Mouse (Mus musculus): Measurements from ENCODE around the gene Gm42372. TPM values are rescaled to one million over a fixed set of nuclear protein-coding genes. Genes with fewer than 3 reads are reported as not detected.

The Gm42372 gene
- total RNA-seq, 2 experiments from 2014 or later: 62.3 to 67.7 TPM

DNA sequence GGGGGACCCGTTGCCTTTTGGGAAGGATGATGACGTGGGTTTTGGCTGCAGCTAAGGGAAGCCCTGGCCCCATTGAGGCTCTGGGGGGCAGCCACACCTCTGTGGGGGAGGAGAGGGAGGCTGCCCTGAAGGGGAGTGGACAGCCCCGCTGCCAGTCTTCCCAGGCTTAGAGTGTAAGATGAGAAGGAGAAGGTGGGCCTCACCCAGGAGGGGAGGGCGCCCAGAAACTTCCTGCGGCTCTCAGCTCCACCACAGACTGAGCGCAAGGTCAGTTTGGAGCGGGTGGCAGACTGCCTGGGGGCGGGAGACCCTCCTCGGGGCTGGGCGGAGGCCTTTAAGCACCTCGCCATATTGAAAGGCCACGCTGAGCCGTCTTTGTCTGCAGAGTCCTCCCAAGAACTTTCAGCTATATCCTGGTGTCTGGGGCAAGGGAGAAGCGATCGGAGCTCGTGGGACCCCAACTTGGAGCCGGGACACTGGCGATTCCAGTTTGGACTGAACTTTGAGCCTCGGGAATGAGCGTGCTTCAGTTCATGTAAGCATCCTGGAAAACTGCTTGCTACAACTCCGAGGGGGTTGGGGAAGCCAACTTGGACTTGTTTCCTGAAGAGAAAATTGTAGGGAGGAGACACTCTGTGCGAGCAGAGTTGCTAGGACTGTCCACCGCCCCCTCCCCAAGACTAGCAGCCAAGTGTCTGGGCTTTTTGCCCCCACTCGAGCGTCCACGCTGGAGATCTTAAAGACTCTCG is 10.9 kb downstream of the Gm42372 start:
- Histone ChIP-seq H3K4me3 (peak overlapping the region; percentile 41), H3K27ac (no peak overlapping the region)
- intact Hi-C loops (cut with DNase I): no loop called here
- TF ChIP-seq CTCF (IDR thresholded peaks at IDR 0.05): no peak
- DNase-seq (ENCODE audit: extremely low spot score in 1 of 2, low spot score in 2 of 2): no peak

DNA sequence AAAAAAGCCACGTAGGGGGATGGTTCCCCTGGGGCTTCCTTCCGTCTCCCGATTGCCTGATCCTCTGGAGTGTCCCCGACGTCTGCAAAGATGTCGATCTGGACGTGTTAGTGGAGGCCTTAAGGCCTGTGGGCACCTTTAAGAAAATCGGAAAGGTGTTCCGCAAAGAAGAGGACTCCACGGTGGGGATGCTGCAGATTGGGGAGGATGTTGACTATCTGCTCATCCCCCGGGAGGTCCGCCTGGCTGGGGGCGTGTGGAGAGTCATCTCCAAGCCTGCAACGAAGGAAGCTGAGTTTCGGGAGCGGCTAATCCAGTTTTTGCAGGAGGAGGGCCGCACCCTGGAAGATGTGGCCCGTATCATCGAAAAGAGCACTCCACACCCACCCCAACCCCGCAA is 11.5 kb downstream of the Gm42372 start:
- no peak for TF ChIP-seq CTCF (IDR thresholded peaks at IDR 0.05)
- Histone ChIP-seq H3K4me3 (peak overlapping the region; percentile 41), H3K27ac (no peak overlapping the region)
- no peak for DNase-seq (ENCODE audit: extremely low spot score in 1 of 2, low spot score in 2 of 2)
- intact Hi-C loops (cut with DNase I): no loop called here

DNA sequence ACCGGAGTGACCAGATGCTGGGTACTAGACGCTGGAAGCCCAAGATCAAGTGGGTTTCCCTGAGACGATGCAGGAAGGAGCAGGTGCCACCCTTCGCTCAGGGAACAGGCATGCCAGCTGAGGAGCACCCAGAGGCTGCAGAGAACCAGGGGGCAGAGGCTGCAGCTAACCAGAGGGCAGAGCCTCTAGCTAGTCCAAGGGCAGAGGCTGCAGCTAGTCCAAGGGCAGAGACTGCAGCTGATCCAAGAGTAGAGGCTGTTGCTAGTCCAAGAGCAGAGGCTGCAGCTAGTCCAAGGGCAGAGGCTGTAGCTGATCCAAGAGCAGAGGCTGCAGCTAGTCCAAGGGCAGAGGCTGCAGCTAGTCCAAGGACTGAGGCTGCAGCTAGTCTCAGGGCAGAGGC is 12.5 kb downstream of the Gm42372 start:
- intact Hi-C loops (cut with DNase I): no loop called here
- DNase-seq (ENCODE audit: extremely low spot score in 1 of 2, low spot score in 2 of 2): no peak
- Histone ChIP-seq H3K27ac (no peak overlapping the region), H3K4me3 (no peak overlapping the region)
- TF ChIP-seq CTCF (IDR thresholded peaks at IDR 0.05): no peak

DNA sequence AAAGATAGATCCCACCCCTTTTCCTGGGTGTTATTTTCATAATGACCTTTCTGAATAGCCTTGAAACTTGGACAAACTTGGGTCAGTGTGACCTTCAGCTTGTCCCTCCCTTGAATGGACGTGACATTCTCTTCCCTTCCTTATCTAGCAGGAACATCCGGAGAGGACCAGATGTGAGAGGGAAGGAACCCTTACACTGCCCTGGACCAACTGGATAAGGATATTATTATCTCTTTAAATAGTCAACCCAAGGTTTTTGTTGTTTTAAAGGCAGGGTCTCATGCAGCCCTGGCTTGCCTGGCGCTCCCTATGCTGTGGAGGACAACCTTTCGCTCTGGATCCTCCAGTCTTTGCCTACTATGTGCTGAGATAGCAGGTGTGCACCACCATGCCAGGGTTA is 16.3 kb downstream of the Gm42372 start:
- intact Hi-C loops (cut with DNase I): loop anchor here (1.0 kb wide), 1 partner anchor 67 kb away; no protein-coding TSS in a partner anchor
- H3K4me3 ChIP-seq: no peak overlapping the region
- H3K27ac ChIP-seq: no peak overlapping the region
- DNase-seq (ENCODE audit: extremely low spot score in 1 of 2, low spot score in 2 of 2): no peak
- TF ChIP-seq CTCF (IDR thresholded peaks at IDR 0.05): no peak

DNA sequence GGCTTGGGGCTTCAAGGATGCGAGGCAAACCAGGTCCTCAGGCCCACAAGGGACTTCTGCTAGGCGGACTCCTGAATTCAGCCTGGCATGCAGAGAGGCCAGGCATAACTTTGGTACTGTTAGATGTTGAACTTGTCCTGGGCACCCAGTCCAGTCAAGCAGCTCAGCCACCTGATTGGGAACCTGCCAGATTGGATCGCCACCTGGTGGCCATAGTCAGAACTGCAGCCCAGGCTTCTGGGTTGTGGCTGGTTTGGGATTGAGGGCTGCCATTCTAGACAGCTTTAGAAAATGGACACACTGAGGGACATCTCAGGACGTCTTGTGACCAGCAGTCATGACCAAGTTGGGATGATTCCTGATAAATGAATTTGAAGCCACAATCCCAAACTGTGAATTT is 16.8 kb downstream of the Gm42372 start:
- Histone ChIP-seq H3K27ac (no peak overlapping the region), H3K4me3 (no peak overlapping the region)
- intact Hi-C loops (cut with DNase I): loop anchor here (1.0 kb wide), 1 partner anchor 67 kb away; no protein-coding TSS in a partner anchor
- DNase-seq (ENCODE audit: extremely low spot score in 1 of 2, low spot score in 2 of 2): peak; percentile 84 to 96
- TF ChIP-seq CTCF (IDR thresholded peaks at IDR 0.05): peak; percentile 100

DNA sequence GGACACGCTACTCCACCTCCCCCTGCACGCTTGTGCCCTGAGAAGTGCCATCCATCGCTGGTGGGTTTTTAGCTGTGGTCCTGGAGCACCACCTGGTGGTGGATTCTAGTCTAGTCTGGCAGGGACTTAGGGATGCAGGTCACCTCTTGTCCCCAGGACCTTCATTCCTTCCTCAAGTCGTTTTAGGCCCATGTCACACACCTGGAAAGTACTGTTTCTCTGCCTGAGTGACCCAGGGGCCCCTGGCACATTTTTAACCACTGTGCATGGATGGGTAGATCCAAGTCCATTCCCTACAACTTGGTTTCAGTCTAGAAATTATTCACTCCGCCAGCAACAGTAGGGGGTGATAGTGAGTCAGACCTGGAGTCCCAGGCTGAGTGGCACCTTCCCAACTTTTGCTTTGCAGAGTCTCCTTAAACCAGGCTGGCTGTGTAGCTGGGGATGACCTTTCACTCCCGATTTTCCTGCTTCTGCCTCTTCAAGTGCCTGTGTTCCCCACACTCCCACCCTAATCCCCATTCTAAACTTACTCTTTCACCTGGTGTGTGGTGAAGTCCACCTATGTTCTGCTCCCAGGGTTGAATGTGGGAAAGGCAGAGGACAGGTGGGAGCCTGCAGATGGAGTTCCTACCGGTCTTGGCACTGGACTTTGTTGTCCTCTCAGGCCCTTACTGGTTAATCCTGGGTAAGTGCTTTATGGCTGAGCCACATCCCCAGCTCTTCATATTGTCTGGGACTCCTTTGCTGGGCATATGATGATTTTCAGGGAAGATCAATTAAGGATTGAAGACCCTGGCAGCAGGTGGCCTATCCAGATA is 19.7 kb downstream of the Gm42372 start:
- TF ChIP-seq CTCF (IDR thresholded peaks at IDR 0.05): peak; percentile 86
- peak; percentile 81 to 83 for DNase-seq (ENCODE audit: extremely low spot score in 1 of 2, low spot score in 2 of 2)
- Histone ChIP-seq H3K27ac (peak overlapping the region; percentile 16; the same call in 1 of the 2 replicates), H3K4me3 (no peak overlapping the region)
- intact Hi-C loops (cut with DNase I): loop anchor here (1.0 to 2.0 kb wide), 3 partner anchors 48 to 64 kb away; no protein-coding TSS in a partner anchor

DNA sequence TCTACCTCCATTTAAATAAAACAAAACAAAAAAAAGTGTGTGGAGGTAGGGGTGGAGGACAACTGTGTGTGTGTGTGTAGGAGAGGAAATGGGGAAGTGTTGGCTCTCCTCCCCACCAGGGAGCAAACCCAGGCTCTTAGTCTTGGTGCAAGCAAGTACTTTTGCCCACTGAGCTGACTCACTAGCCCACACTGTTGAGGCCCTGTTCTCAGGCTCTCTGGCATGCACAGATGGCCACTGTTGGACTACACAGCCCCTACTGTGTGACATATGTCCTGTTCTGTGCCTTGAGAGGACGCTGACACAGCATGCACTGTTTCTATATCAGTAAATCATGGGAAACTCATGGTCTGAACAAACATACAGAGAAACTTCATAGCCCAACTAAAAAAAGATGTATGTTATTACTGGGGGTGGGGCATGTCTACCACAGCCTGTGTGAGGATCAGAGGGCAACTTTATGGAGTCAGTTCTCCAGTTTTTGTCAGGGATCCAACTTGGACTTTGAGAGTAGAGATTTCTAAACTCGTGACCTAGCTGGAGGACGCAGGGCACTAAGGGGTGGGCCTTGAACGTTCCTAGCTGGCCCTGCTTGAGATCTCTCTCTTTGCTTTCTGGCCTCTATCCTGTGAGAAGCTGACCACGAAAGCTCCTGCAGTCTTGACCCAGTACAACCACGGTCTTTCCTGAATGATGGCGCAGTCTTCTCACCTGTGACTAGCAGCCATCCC is 20.5 kb downstream of the Gm42372 start:
- intact Hi-C loops (cut with DNase I): loop anchor here (2.0 kb wide), 1 partner anchor 47 kb away; no protein-coding TSS in a partner anchor

DNA sequence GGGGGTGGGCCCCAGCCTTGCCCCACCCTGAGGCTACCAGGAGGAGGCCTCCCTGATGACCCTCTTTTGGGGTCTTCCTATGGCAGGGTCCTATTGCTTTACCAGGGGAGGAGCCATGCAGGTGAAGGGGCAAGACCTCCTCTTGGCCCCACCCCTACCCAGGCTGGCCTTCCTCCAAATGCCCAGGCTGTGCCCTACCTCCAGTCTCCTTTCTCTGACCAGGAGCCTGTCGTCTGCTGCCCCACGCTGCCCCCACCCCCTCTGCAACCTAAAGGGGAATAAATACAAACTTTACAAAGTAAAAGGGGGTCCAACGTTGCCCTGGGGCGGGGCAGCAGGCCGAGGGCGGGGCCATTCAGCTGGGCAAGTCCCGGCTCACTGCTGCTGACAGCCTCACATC is 21.8 kb downstream of the Gm42372 start:
- no peak for TF ChIP-seq CTCF (IDR thresholded peaks at IDR 0.05)
- no peak overlapping the region for H3K4me3 ChIP-seq
- no peak overlapping the region for H3K27ac ChIP-seq
- DNase-seq (ENCODE audit: extremely low spot score in 1 of 2, low spot score in 2 of 2): no peak
- intact Hi-C loops (cut with DNase I): no loop called here

More for the DNA sequence above, 20.5 kb downstream of the Gm42372 start:
- peak overlapping the region; percentile 16 for H3K27ac ChIP-seq
- DNase-seq (ENCODE audit: extremely low spot score in 1 of 2, low spot score in 2 of 2): no peak
- TF ChIP-seq CTCF (IDR thresholded peaks at IDR 0.05): no peak
- no peak overlapping the region for H3K4me3 ChIP-seq

DNA sequence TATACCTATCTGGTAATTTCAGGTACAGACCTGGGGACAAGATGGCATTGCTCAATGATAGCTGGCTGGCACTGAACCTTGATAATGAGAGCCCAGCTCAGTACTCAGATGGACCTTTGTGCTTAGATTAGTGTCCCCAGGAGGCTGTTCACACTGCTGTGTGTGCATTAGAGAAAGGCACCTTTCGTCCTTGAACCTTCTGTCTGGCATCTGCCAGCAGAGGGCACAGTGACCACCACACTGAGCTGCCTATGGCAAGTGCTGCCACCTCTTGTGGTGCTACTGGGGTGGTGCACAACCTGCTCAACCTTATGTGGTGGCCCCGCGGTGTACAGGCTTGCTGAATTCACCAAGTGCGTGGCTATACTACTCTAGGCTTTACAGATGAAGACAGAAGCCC is 24.4 kb downstream of the Gm42372 start:
- TF ChIP-seq CTCF (IDR thresholded peaks at IDR 0.05): peak; percentile 51
- intact Hi-C loops (cut with DNase I): no loop called here
- DNase-seq (ENCODE audit: extremely low spot score in 1 of 2, low spot score in 2 of 2): no peak
- H3K4me3 ChIP-seq: no peak overlapping the region
- H3K27ac ChIP-seq: no peak overlapping the region

DNA sequence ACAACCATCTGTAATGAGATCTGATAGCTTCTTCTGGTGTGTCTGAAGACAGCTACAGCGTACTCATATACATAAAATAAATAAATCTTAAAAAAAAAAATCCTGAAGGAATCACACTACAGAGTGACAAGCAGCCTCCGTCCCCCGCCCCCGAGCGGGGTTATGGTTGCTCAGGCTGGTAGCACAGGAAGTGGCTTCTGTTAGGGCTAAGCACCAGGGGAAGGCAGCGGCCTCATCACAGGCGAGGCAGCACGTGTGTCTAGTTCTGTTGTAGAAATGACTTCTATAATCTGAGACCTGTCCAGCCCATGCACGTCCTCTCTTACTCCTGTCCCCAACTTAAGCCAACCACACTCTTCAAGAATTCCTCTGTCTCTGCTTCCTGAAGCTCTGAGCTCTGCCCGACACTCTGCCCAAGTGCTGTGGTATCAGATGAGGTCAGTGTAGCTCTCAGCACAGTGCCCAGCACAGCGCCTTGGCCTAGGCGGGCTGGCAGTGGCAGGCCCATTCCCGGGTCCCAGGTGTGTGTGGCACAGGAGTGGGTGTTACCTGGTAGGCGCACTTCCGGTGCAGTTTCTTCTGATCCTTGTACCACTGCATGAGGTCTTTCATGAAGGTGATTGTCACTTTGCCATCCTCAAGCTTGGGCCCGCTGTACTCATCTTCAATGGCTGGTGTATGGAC is 26.6 kb downstream of the Gm42372 start:
- TF ChIP-seq CTCF (IDR thresholded peaks at IDR 0.05): no peak
- no peak for DNase-seq (ENCODE audit: extremely low spot score in 1 of 2, low spot score in 2 of 2)
- H3K4me3 ChIP-seq: no peak overlapping the region
- no peak overlapping the region for H3K27ac ChIP-seq
- intact Hi-C loops (cut with DNase I): loop anchor here (10.0 kb wide), 1 partner anchor 965 kb away; the partner anchor contains the start of gene Bicra

DNA sequence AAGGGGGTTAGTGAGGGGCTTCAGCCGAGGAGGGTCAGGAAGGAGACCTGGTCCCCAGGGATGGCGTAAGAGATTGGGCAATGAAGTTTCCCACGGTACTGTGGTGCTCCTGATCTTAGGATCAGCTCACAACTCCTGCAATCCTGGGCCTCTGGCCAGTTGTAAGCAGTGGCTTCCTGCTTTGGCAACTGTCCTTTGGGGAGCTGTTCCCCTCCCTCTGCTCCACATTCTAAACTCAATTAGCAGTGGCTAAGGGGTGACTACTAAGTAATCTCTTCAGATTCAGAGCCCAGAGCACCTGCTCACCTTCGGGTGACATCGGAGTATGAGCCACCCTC is 27.1 kb downstream of the Gm42372 start:
- no peak for DNase-seq (ENCODE audit: extremely low spot score in 1 of 2, low spot score in 2 of 2)
- intact Hi-C loops (cut with DNase I): loop anchor here (10.0 kb wide), 1 partner anchor 965 kb away; the partner anchor contains the start of gene Bicra
- no peak overlapping the region for H3K27ac ChIP-seq
- no peak overlapping the region for H3K4me3 ChIP-seq
- TF ChIP-seq CTCF (IDR thresholded peaks at IDR 0.05): no peak

All from left cerebral cortex, adult 2 months (tissue).